Mouse (Mus musculus) monocyte, adult 2 months (primary cell): ENCODE measurements around the gene Oat.

ENCODE experiments used
- DNase-seq, 2 experiments: peaks; one replicate each; pipeline ENCODE4 v3.0.0; 2022; ENCODE audit warnings: low spot score in 2 of 2, low read depth in 1 of 2

Oat gene

DNA sequence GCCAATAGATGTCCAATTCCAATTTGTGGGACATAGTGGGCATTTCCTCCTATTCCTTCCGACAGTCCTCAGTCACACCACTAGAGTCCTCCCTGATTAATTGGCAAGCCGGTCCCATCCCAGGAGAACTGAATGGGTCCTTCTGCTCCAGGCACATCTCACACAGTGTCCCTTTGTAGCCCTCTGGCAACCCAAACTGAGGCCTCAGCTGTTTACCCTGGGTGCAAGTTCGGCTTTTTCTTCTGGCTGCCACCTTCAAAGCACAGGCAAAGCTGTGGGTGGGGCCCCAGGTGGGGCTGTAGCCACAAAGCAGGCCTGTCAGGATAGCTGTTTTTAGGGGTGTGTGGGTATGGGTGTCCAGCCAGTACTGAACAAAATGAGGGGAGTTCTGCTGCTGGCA, 29.1 kb downstream of the Oat start:
- no peak for DNase-seq

DNA sequence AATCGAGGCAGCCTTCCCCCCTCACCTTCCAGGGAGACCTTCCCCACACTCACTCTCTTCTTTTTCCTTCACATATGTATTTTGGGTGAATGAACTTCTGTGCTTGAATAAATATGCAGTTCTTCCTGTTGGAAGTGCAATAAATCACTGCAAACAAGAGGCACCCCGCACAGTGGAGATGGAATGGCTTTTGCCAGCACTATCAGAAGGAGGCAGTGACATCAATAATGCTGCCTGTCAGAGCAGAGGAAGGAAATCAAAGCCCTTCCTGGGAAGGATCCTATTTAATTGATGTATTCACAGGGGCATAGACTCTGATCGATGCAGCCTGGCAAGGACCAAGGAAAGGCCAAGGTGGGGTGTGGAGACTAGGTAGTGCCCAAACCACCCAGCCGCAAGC, 33.8 kb downstream of the Oat start:
- no peak for DNase-seq

GRCm38 (mm10) chr7:132541566-132541965, 34.6 kb downstream of the Oat start:
- no peak for DNase-seq

- no peak for DNase-seq
Observed at GRCm38 (mm10) chr7:132540597-132540996, 35.6 kb downstream of the Oat start.

GRCm38 (mm10) chr7:132529206-132529605, 47.0 kb downstream of the Oat start:
- no peak for DNase-seq

- DNase-seq, result no peak
Observed at GRCm38 (mm10) chr7:132513419-132513982, 62.7 kb downstream of the Oat start.

DNA sequence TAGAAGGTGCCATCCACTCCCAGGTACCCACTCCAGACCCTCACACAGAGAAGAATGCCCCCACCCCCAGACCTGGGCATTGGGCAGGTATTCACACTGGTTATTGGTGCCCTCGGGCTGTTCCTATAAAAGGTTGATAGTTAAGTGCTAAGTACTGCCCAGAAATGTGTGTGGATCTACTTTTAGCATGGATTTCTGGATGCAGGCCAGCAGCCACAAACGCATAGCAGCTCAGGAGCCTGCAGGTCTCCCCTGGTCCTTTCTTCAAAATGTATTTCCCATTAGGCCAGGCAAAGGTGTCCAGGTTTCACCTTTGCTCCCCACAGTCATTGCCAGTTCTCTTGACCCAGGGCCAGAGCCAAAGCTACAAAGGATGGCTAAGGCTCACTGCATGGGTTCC, 67.1 kb downstream of the Oat start:
- DNase-seq, result no peak
